In the genomic region with DNA sequence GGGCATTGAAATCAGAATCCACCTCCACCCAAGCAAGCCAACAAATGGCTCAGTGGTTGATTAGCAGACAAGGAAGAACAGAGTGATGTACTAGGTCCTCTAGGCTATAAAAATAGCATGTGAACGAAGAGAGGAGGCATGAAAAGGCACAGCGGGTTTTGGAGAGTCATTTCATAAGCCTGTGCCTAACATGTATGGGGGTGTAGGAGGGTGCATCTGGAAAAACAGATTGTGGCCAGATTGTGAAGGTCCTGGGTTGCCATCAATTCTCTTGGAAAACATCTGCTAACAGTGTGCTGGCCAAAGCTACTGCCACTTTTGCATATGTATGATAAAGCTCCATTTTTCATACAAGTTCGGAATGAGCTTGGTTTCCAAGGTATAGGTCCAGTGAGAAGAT, we compare ENCODE assay signal across 16 mouse cellular contexts.
DNase-seq lines count a peak whose midpoint lies in the region; ATAC-seq lines count a peak whose summit lies in the region.
"Had no signal": no experiment of that assay in that cellular context is flagged by ENCODE, and none has a peak within 500 bp of the region (broad histone marks: within the 10 kb centered on the region; RNA-seq: fewer than 3 reads in every experiment).

No protein-coding gene starts in this region.

- intact Hi-C loops in left cerebral cortex, postnatal 4 days (cut with DNase I), result no loop called here

- no peak overlapping the region for H3K4me3 ChIP-seq in forebrain, embryonic 15.5 days
- H3K4me3 ChIP-seq: embryonic facial prominence, embryonic 12.5 days; liver, embryonic 13.5 days; myocyte had no signal

- no peak overlapping the region for H3K9ac ChIP-seq in forebrain, embryonic 15.5 days (replicated peaks)
- H3K9ac ChIP-seq: embryonic facial prominence, embryonic 12.5 days; liver, embryonic 13.5 days had no signal

- WGBS in forebrain, embryonic 15.5 days, result 53% methylated on average over 3 of the region's 3 CpGs

- ATAC-seq in forebrain, embryonic 15.5 days (replicated peaks), result peak; percentile 88

- H3K36me3 ChIP-seq in forebrain, embryonic 15.5 days, result no peaks in the 10 kb centered on the region
- H3K36me3 ChIP-seq: embryonic facial prominence, embryonic 12.5 days; liver, embryonic 13.5 days had no signal

- H3K27me3 ChIP-seq in forebrain, embryonic 15.5 days, result no peaks in the 10 kb centered on the region
- H3K27me3 ChIP-seq: embryonic facial prominence, embryonic 12.5 days; liver, embryonic 13.5 days had no signal

- peak; percentile 64 to 77 for DNase-seq in cerebellum, postnatal 10 days
- DNase-seq in cerebellum, postnatal 25 days, result no peak
- peak; percentile 67 for DNase-seq in layer of hippocampus, adult 9-10 months (ENCODE audit: low spot score)
- DNase-seq in left cerebral cortex, postnatal 4 days, result peak; percentile 44
- no peak for DNase-seq in adrenal gland, adult 18-20 months (ENCODE audit: low spot score in 2 of 2)
- no peak for DNase-seq in Muller cell, postnatal 12 days (ENCODE audit: inconsistent ontology term)
- DNase-seq in lung, postnatal 25 days (ENCODE audit: low spot score), result no peak
- DNase-seq: cerebellum, adult 11 months; heart, postnatal 14 days; liver, embryonic 13.5 days had no signal

- no peaks in the 10 kb centered on the region for H3K9me3 ChIP-seq in forebrain, embryonic 15.5 days
- H3K9me3 ChIP-seq: embryonic facial prominence, embryonic 12.5 days; liver, embryonic 13.5 days had no signal

- H3K4me1 ChIP-seq in forebrain, embryonic 15.5 days, result peaks cover 21% of the 10 kb centered on the region
- H3K4me1 ChIP-seq: embryonic facial prominence, embryonic 12.5 days; liver, embryonic 13.5 days had no signal

- H3K4me2 ChIP-seq in forebrain, embryonic 15.5 days (replicated peaks), result no peak overlapping the region
- H3K4me2 ChIP-seq: embryonic facial prominence, embryonic 12.5 days; liver, embryonic 13.5 days had no signal

- H3K27ac ChIP-seq in forebrain, embryonic 15.5 days (replicated peaks), result no peak overlapping the region
- H3K27ac ChIP-seq: embryonic facial prominence, embryonic 12.5 days; kidney, postnatal 0 days; liver, embryonic 13.5 days; macrophage; stomach, postnatal 0 days had no signal

Comparison
In these comparisons a context has a peak if more than half of its experiments do, and no peak if none do; other contexts are left out.
1. DNase-seq: peak in cerebellum, postnatal 10 days (2 of 2), layer of hippocampus, adult 9-10 months (single experiment) and left cerebral cortex, postnatal 4 days (single experiment); none in cerebellum, postnatal 25 days (0 of 2), adrenal gland, adult 18-20 months (0 of 2), Muller cell, postnatal 12 days (single experiment) and lung, postnatal 25 days (single experiment).